Mouse (Mus musculus) liver, postnatal 0 days (tissue): ENCODE data around the gene Hba-a1. TPM values are rescaled to one million over a fixed set of nuclear protein-coding genes. Genes with fewer than 3 reads are reported as not detected.

Experiments used
- ATAC-seq: fragments of 200-750 bp; cut with Nextera tagmentation; 2 replicates; pipeline ENCODE4 v1.8.0; 2017; ENCODE audit warnings: mild to moderate bottlenecking, moderate library complexity
- DNase-seq: peaks from one replicate; pipeline ENCODE4 v3.0.0-alpha.2; 2016
- H3K27ac ChIP-seq: fragments of 300-500 bp; sonication (generic); 2 replicates; pipeline ENCODE4 v1.5.1; 2014; ENCODE audit warnings: antibody characterized with exemption, moderate library complexity, mild to moderate bottlenecking, low read depth
- H3K27me3 ChIP-seq: fragments of 300-500 bp; sonication (generic); 2 replicates; pipeline ENCODE4 v1.6.1; 2014; ENCODE audit warnings: low read length, control low read depth, mixed read lengths; ENCODE audit not compliant: insufficient read depth
- H3K36me3 ChIP-seq: fragments of 300-500 bp; sonication (generic); replicated peaks from 2 replicates; pipeline ENCODE4 v1.6.1; 2014; ENCODE audit warnings: mild to moderate bottlenecking, control low read depth, low read length, moderate library complexity, mixed read lengths; ENCODE audit not compliant: insufficient read depth
- H3K4me1 ChIP-seq: fragments of 300-500 bp; sonication (generic); 2 replicates; pipeline ENCODE4 v1.6.1; 2014; ENCODE audit warnings: antibody characterized with exemption, mild to moderate bottlenecking, control low read depth; ENCODE audit not compliant: insufficient read depth
- H3K4me2 ChIP-seq: fragments of 300-500 bp; sonication (generic); 2 replicates; pipeline ENCODE4 v1.6.1; 2014; ENCODE audit warnings: low read depth, mild to moderate bottlenecking, low read length, moderate library complexity, mixed read lengths
- H3K4me3 ChIP-seq: fragments of 300-500 bp; sonication (generic); 2 replicates; pipeline ENCODE4 v1.5.1; 2014; ENCODE audit warnings: low read depth, low read length
- H3K9ac ChIP-seq: fragments of 300-500 bp; sonication (generic); replicated peaks from 2 replicates; pipeline ENCODE4 v1.6.1; 2014; ENCODE audit warnings: mild to moderate bottlenecking, moderate library complexity
- H3K9me3 ChIP-seq: fragments of 300-500 bp; sonication (generic); 2 replicates; pipeline ENCODE4 v1.6.1; 2016; ENCODE audit warnings: mild to moderate bottlenecking, control low read depth, low read length, mixed read lengths
- CTCF ChIP-seq: sonication (generic); IDR thresholded peaks from 2 replicates; pipeline ENCODE4 v1.5.1; 2016; ENCODE audit warnings: antibody characterized with exemption, low read depth
- EP300 ChIP-seq: IDR thresholded peaks from 2 replicates; pipeline ENCODE4 v1.6.1; 2016; ENCODE audit warnings: antibody characterized with exemption, low read depth, mild to moderate bottlenecking
- WGBS: fragments of 180-500 bp; shearing (Covaris S2); extraction: QIAGEN DNeasy Blood & Tissue Kit; methylation state at CpG from one replicate; pipeline ENCODE4 v1.1.7; 2014; ENCODE audit not compliant: insufficient replicate concordance; 5-methylcytosine and 5-hydroxymethylcytosine counted together
- polyA plus RNA-seq: library from polyadenylated mRNA; unstranded; fragments of >200 nt; fragmentation: Nextera tagmentation; extraction: Ambion mirVana; gene quantifications from 2 replicates; pipeline ENCODE4 v1.2.1, GENCODE M21; 2015

Gene Hba-a1
- polyA plus RNA-seq, 1 experiment from 2014 or later, result 32,136 TPM

DNA sequence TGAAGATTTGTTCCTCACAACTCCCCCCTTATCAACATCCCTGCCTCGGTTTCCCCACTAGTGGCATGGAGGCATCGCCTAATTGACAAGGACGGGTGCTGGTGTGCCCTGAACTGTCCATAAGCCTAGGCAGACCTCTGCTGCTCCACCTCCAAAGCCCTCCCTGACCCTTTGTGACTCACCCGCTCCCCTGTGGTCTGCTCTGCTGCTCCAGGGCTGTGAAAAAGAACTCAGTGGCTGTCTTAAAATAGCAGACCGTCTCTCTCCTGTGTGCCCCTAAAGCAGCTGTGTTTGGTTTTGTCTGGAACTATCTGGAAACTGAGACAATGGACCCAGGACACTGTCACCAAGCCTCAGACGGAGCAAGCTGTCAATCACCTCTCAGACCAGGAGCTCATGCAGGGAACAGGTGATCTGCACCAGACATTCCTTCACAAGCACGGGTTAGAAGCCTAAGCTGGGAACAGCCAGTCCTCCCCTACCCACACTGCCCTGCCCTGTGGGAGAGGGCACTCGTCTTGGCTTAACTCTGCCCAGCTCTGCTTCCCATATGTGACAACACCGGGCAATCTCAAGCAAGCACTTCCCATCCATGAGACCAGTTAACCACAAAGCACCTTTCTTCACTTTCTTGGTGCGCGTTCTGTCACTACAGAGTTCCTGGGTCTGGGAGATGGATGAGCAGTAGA, 37.3 kb downstream of the Hba-a1 start:
- Histone ChIP-seq H3K9ac (no peak overlapping the region), H3K36me3 (no peaks in the 10 kb centered on the region), H3K27ac (no peak overlapping the region), H3K4me3 (no peak overlapping the region), H3K27me3 (peaks cover 4% of the 10 kb centered on the region; the same call in 1 of the 2 replicates), H3K9me3 (no peaks in the 10 kb centered on the region), H3K4me2 (no peak overlapping the region), H3K4me1 (0 out of 2 replicates have a peak, but pooled peaks cover 3% of the 10 kb centered on the region)
- ATAC-seq, result no peak
- 51% methylated on average over 11 of the region's 11 CpGs for WGBS
- no peak for DNase-seq
- TF ChIP-seq EP300 (no peak), CTCF (no peak)

DNA sequence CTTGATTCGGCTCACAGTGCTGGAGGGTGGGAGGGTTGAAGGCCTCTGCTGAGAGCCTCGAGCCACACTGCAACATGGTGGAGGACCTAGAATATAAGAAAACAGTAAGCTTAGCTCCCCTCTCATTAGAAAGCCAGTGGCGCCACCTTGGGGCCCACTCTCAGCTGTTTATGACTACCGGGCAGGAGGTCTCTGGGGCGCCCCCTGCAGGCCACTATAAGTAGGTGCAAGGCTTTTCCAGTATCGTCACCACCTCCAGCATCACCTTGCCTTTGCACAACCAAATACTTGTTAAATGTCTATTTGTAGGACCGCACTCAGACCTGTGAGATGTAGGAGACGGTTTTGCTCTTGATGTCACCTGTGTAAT, 37.9 kb downstream of the Hba-a1 start:
- Histone ChIP-seq H3K27me3 (peaks cover 4% of the 10 kb centered on the region; the same call in 1 of the 2 replicates), H3K9me3 (no peaks in the 10 kb centered on the region), H3K36me3 (no peaks in the 10 kb centered on the region), H3K27ac (no peak overlapping the region), H3K4me1 (0 out of 2 replicates have a peak, but pooled peaks cover 3% of the 10 kb centered on the region), H3K4me2 (no peak overlapping the region), H3K4me3 (no peak overlapping the region), H3K9ac (no peak overlapping the region)
- peak; percentile 86 for DNase-seq
- peak; percentile 66; the same call in 1 of the 2 replicates for ATAC-seq
- WGBS, result 32% methylated on average over 8 of the region's 8 CpGs
- TF ChIP-seq CTCF (peak; percentile 99), EP300 (no peak)

DNA sequence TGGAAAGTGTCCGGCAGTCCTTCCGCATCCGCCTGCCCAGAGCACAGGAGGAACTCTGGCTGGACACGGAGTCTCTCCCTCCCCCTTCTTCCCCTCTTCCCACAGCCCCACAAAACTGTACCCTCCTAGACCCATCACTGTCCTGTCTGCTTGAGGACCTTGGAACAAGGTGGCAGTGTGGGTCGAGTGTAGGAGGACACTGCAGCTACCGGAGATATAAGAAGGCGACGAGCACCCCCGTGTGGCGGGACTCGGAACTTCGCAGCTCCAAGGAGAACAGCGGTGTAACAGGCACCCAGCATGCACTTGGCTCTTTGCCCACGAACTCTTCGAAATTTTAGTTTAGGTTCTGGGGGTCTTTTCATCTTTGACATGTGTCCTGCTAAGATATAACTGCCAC, 41.3 kb downstream of the Hba-a1 start:
- WGBS, result 6% methylated on average over 15 of the region's 15 CpGs
- DNase-seq, result peak; percentile 93
- 0 out of 2 replicates have a peak overlapping the region, but pooled peaks have one; percentile 22 for H3K9ac ChIP-seq
- ATAC-seq, result peak; percentile 89
- no peaks in the 10 kb centered on the region for H3K9me3 ChIP-seq
- H3K27ac ChIP-seq, result no peak overlapping the region
- peak overlapping the region; percentile 26; the same call in 1 of the 2 replicates for H3K4me3 ChIP-seq
- H3K27me3 ChIP-seq, result peaks cover 4% of the 10 kb centered on the region; the same call in 1 of the 2 replicates
- 0 out of 2 replicates have a peak, but pooled peaks cover 3% of the 10 kb centered on the region for H3K4me1 ChIP-seq
- no peaks in the 10 kb centered on the region for H3K36me3 ChIP-seq
- TF ChIP-seq EP300, result no peak
- peak; percentile 96 for TF ChIP-seq CTCF
- peak overlapping the region; percentile 63 for H3K4me2 ChIP-seq

DNA sequence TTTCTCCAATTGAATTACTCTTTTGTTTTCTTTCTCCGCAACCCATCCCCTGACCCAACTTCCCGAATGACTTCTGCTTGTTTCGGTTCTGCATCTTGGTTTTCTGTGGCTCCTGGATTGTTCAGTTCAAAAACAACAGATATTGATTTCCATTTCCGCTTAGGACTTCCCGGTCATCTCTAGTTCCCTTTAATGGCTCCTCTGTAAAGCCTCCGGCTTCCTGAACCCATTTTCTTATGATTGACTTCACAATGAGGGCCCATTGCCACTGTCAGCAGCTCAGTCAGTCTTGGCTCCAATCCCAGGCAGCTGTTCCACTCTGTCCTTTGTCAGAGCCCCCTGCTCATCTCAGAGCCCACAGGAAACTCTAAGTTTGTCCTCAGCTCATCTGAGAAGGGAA, 47.8 kb downstream of the Hba-a1 start:
- H3K4me1 ChIP-seq, result no peaks in the 10 kb centered on the region
- no peak for TF ChIP-seq CTCF
- no peak for TF ChIP-seq EP300
- no peaks in the 10 kb centered on the region for H3K27me3 ChIP-seq
- no peak overlapping the region for H3K27ac ChIP-seq
- no peaks in the 10 kb centered on the region for H3K36me3 ChIP-seq
- no peak for ATAC-seq
- no peak overlapping the region for H3K9ac ChIP-seq
- H3K4me3 ChIP-seq, result no peak overlapping the region
- no peaks in the 10 kb centered on the region for H3K9me3 ChIP-seq
- H3K4me2 ChIP-seq, result no peak overlapping the region
- WGBS, result 29% methylated on average over 6 of the region's 6 CpGs
- DNase-seq, result no peak

DNA sequence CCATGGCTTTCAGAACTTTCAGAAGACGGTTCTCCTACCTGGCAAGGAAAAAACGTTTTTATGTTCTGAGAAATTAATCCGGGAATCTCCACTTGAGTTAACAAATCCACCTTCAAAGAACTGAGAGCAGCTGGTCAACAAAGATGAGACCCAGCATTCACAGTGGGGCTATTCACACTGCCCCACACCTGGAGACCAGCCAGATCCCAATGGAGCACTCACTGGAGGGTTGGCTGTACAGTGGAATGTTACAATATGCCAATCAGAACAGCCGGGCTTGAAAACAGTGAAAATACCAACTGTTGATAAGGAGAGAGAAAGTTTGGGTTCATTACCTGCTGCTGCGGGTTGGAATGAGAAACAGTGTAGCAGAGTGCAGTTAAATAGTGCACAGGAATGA, 48.5 kb downstream of the Hba-a1 start:
- Histone ChIP-seq H3K9me3 (no peaks in the 10 kb centered on the region), H3K27me3 (no peaks in the 10 kb centered on the region), H3K4me1 (no peaks in the 10 kb centered on the region), H3K4me3 (no peak overlapping the region), H3K4me2 (no peak overlapping the region), H3K36me3 (no peaks in the 10 kb centered on the region), H3K9ac (no peak overlapping the region), H3K27ac (no peak overlapping the region)
- no peak for TF ChIP-seq EP300
- TF ChIP-seq CTCF, result no peak
- ATAC-seq (no peak), DNase-seq (no peak)
- WGBS, result 57% methylated on average over 5 of the region's 5 CpGs

DNA sequence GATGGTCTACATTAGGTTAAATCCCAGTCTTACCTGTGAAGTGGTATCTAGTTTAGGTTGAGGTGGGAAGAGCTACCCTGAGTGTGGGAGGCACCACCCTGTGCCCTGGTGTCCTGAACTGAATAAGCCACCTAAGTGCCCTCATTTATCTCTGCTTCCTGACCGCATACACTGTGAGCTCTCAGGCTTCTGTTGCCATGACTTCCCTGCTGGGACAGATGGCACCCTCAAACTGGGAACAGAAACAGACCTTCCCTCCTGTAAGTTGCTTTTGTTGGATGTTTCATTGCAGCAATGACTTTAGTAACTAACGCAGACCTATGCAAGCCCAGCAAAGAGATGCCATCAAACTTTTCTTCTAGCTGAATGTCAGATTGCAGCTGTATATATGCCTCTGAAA, 49.9 kb downstream of the Hba-a1 start:
- H3K27me3 ChIP-seq, result no peaks in the 10 kb centered on the region
- no peak for TF ChIP-seq EP300
- no peaks in the 10 kb centered on the region for H3K4me1 ChIP-seq
- DNase-seq (no peak), ATAC-seq (no peak)
- no peak overlapping the region for H3K9ac ChIP-seq
- H3K36me3 ChIP-seq, result no peaks in the 10 kb centered on the region
- no peak overlapping the region for H3K27ac ChIP-seq
- no peak overlapping the region for H3K4me2 ChIP-seq
- H3K9me3 ChIP-seq, result no peaks in the 10 kb centered on the region
- WGBS, result 68% methylated on average over 2 of the region's 2 CpGs
- no peak overlapping the region for H3K4me3 ChIP-seq

Other genes with a start within 250 kb of the Hba-a1 start
- gene Il9r, start 83.2 kb upstream of the Hba-a1 start, polyA plus RNA-seq, result 0.05 TPM in 1 of 2 replicates, not detected in the other
- gene Snrnp25, start 78.1 kb upstream of the Hba-a1 start, polyA plus RNA-seq, result 30.1 and 32.9 TPM in 2 replicates
- gene Rhbdf1, start 61.2 kb upstream of the Hba-a1 start, polyA plus RNA-seq, result 4.8 and 6.4 TPM in 2 replicates
- 13.5 and 14.2 TPM in 2 replicates for gene Mpg, start 57.0 kb upstream of the Hba-a1 start, polyA plus RNA-seq
- 22.8 and 26.2 TPM in 2 replicates for gene Nprl3, start 15.8 kb upstream of the Hba-a1 start, polyA plus RNA-seq
- gene Hba-x, start 7.1 kb upstream of the Hba-a1 start, polyA plus RNA-seq, result 5.6 and 6.3 TPM in 2 replicates
- gene Hbq1b, start 3.5 kb downstream of the Hba-a1 start, polyA plus RNA-seq, result 70.9 and 75.1 TPM in 2 replicates
- gene Hba-a2, start 13.0 kb downstream of the Hba-a1 start, polyA plus RNA-seq, result 64,656 and 66,091 TPM in 2 replicates
- 3.0 and 4.4 TPM in 2 replicates for gene Hbq1a, start 16.6 kb downstream of the Hba-a1 start, polyA plus RNA-seq
- 0.49 and 0.79 TPM in 2 replicates for gene Sh3pxd2b, start 64.3 kb downstream of the Hba-a1 start, polyA plus RNA-seq
- 3.1 and 3.2 TPM in 2 replicates for gene Ubtd2, start 171.9 kb downstream of the Hba-a1 start, polyA plus RNA-seq
- 0.17 and 0.21 TPM in 2 replicates for gene Efcab9, start 248.6 kb downstream of the Hba-a1 start, polyA plus RNA-seq
- gene Stk10, start 249.8 kb downstream of the Hba-a1 start, polyA plus RNA-seq, result 2.2 and 2.3 TPM in 2 replicates